Mouse (Mus musculus): ENCODE results near the gene Hist1h4d. TPM values are rescaled to one million over a fixed set of nuclear protein-coding genes. Genes with fewer than 3 reads are reported as not detected.
"Not testable (repeated sequence)": the region's sequence is repeated elsewhere in the genome, so short reads cannot be mapped to it uniquely, and the experiment has no call there.

Gene Hist1h4d
- polyA plus RNA-seq (2012; rRNA removed) = 0.47 and 3.4 TPM in 2 replicates

GRCm38 (mm10) chr13:23581408-23582218 lies at the start of gene Hist1h4d:
Gene Hist1h4d, plus strand, starts transcription at chr13:23581598.
- DNase-seq (ENCODE audit: low spot score) = peak; percentile 91

GRCm38 (mm10) chr13:23532262-23533075 lies 48.9 kb upstream of the Hist1h4d start:
- DNase-seq (ENCODE audit: low spot score) = no peak

GRCm38 (mm10) chr13:23533560-23534367 lies 47.6 kb upstream of the Hist1h4d start, which contains the start of gene Hist1h2af:
Gene Hist1h2af, plus strand, starts transcription at chr13:23533906.
- not testable (repeated sequence) for DNase-seq (ENCODE audit: low spot score)

GRCm38 (mm10) chr13:23534368-23535131 lies 46.8 kb upstream of the Hist1h4d start:
- no peak for DNase-seq (ENCODE audit: low spot score)

DNA sequence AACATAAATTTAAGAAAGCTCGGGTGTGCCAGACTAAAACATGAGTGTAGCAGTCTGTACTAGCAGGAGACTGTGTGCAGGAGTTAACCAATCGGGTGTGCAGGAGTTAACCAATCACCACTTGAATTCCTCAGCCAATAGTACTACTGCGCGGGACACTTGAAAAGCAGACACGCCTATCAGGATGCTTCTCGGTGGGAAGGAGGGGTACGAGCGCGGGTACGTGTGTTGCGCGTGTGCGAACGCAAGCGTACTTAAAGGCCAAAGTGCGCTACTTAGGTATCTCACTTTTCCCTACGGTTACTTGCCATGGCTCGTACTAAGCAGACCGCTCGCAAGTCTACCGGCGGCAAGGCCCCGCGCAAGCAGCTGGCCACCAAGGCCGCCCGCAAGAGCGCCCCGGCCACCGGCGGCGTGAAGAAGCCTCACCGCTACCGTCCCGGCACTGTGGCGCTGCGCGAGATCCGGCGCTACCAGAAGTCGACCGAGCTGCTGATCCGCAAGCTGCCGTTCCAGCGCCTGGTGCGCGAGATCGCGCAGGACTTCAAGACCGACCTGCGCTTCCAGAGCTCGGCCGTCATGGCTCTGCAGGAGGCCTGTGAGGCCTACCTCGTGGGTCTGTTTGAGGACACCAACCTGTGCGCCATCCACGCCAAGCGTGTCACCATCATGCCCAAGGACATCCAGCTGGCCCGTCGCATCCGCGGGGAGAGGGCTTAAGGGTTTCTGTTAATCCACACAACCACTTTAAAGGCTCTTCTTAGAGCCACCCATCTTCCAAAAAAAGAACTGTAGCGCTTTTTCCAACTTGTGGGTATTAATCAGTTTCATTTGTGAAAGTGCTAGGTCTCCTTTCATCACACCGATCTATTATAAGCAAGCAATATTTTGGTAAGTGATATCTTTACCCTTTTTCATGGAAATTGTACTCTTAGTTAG lies 46.0 kb upstream of the Hist1h4d start, which contains the start of gene Hist1h3g:
Gene Hist1h3g (plus strand): TSS at position 286 of the 939 bp plus-strand sequence.
- peak; percentile 57 for DNase-seq (ENCODE audit: low spot score)

DNA sequence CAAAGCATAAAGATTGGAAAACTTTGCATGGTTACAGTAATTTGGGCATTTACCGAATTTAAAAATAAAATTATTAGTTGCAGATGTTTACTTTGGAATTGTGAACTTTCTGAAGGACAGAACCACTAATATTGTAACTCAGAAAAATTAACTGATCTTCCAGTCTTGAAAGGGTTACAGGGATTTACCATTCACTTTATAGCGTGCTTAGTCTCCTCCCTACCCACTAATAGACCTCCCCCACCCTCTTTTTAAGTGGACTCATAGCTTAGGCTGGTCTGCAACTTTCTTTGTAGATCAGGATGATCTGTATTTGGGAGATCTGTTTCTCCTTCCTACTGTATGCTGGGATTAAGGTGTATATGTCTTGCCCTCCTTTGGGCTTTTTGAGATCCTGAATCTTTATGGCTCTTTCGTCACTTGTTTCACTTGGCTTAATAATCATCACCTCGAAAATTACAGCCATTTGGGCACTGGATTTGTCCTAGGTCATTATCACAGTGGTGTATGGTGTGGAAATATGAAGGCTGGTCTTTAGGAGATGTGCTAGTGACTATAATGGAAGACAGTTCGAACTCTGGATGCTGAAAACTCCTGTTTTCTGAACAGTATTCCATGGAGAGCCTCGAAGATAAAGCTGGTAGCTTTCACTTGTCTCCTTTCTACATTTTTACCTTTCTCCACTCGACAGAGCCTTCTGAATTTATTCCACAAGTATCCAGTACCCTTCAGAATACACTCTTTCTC lies 45.1 kb upstream of the Hist1h4d start:
- no peak for DNase-seq (ENCODE audit: low spot score)

- no peak for DNase-seq (ENCODE audit: low spot score)
Measured at GRCm38 (mm10) chr13:23537006-23537710, 44.2 kb upstream of the Hist1h4d start.

DNA sequence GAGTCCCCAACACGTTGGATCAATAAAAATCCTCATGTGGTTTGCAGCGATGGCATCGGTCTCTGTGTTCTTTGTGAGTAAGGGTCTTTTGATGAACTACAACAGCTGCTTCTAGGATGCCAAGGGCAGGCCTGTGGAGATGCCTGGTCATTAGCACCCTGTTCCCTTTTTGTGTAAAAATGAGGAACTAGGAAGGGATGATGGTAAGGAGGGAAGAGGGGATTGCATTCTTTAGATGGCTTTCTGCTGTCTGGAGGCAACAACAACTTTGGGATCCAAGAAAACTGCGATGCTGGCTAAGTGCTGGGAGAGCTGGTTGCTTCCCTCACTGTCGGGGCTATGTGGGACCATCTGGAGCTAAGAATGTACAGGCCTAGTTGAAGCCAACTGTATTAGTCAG lies 43.1 kb upstream of the Hist1h4d start:
- DNase-seq (ENCODE audit: low spot score) = no peak

GRCm38 (mm10) chr13:23539821-23540220 lies 41.6 kb upstream of the Hist1h4d start:
- DNase-seq (ENCODE audit: low spot score) = not testable (repeated sequence)

DNA sequence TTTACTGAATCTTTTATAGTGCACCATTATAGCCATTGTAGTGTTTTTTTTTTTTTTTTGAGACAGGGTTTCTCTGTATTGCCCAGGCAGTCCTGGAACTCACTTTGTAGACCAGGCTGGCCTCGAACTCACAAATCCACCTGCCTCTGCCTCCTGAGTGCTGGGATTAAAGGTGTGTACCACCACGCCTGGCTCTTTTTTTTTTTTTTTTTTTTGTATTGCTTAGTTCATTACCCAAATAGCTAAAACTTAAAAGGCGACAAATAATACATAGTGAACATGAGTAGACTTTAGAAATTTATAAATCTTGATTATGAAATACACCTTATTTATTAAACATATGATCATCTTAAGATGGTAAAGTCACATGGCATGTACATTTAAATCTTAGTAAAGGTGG lies 39.9 kb upstream of the Hist1h4d start:
- DNase-seq (ENCODE audit: low spot score) = no peak

- DNase-seq (ENCODE audit: low spot score) = not testable (repeated sequence)
Measured at GRCm38 (mm10) chr13:23542225-23542980, 39.0 kb upstream of the Hist1h4d start.

DNA sequence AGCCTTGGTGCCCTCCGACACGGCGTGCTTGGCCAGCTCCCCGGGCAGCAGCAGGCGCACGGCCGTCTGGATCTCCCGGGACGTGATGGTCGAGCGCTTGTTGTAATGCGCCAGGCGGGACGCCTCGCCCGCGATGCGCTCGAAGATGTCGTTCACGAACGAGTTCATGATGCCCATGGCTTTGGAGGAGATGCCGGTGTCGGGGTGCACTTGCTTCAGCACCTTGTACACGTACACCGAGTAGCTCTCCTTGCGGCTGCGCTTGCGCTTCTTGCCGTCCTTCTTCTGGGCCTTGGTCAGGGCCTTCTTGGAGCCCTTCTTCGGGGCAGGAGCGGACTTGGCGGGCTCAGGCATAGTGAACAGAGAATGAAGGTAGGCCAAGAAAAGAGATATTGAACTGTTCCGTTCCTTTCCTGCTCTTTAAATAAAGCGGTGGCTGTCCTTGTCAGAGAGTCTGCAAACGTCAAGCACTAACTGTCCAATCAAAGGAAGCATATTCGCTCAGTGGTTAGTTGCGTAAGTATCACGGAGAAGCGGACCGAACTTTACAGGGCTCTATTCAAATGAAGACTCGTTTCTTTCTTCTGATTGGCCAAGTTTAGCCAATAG lies 38.3 kb upstream of the Hist1h4d start, which contains the start of gene Hist1h2bh:
Gene Hist1h2bh (minus strand): TSS at position 394 of the 609 bp plus-strand sequence.
- peak; percentile 55 for DNase-seq (ENCODE audit: low spot score)

DNA sequence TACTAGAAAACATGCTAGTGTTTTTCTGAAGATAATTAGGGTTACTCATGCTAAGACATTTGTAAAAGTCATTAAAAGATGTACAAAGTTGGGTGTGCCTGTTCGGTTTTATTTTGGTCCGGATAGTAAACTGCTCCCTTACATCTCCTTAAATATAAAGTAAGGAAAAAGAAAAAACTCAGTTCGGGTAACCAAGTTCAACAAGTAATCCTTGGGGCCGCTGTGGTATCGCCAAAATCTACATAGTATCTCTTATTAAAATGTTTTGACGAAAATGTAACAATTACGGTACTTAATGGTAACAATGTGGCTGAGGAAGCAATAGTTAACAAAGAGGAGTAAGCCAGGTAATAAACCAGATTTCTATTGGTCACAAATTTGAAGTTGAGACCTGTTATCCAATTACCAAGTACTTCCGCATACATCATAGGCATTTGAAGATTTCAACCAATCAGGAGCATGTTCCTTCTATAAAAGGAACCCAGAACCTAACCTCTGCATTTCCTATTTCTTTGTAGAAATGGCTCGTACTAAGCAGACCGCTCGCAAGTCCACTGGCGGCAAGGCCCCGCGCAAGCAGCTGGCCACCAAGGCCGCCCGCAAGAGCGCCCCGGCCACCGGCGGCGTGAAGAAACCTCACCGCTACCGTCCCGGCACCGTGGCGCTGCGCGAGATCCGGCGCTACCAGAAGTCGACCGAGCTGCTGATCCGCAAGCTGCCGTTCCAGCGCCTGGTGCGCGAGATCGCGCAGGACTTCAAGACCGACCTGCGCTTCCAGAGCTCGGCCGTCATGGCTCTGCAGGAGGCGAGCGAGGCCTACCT lies 37.2 kb upstream of the Hist1h4d start, which contains the start of gene Hist1h3f:
Gene Hist1h3f (plus strand): TSS at position 88 of the 822 bp plus-strand sequence.
- DNase-seq (ENCODE audit: low spot score) = peak; percentile 65

- not testable (repeated sequence) for DNase-seq (ENCODE audit: low spot score)
Measured at GRCm38 (mm10) chr13:23544787-23545120, 36.6 kb upstream of the Hist1h4d start.

DNA sequence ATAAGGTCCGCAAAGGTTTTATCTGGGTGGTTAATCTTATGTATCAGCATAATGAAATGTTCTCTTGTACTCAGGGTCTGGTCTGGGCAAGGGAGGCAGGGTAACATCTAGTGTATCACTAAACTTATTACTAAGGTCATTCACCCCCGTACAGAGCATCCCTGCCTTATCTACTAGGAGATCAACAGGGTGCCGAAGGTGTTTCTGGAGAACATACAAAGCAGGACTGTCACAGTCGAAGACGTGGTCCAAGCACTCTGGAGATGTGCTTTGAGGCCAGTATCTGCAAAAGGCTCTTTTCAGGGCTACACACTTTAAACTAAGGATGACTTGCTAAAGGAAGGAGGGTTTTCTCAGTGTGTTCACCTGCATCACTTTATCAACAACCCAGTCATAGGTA lies 34.7 kb upstream of the Hist1h4d start:
- DNase-seq (ENCODE audit: low spot score) = no peak

GRCm38 (mm10) chr13:23550761-23551145 lies 30.6 kb upstream of the Hist1h4d start:
- no peak for DNase-seq (ENCODE audit: low spot score)

Data from urinary bladder, adult 2 months (tissue).